Comparison of ENCODE assay signal across 7 mouse cellular contexts in the genomic region with DNA sequence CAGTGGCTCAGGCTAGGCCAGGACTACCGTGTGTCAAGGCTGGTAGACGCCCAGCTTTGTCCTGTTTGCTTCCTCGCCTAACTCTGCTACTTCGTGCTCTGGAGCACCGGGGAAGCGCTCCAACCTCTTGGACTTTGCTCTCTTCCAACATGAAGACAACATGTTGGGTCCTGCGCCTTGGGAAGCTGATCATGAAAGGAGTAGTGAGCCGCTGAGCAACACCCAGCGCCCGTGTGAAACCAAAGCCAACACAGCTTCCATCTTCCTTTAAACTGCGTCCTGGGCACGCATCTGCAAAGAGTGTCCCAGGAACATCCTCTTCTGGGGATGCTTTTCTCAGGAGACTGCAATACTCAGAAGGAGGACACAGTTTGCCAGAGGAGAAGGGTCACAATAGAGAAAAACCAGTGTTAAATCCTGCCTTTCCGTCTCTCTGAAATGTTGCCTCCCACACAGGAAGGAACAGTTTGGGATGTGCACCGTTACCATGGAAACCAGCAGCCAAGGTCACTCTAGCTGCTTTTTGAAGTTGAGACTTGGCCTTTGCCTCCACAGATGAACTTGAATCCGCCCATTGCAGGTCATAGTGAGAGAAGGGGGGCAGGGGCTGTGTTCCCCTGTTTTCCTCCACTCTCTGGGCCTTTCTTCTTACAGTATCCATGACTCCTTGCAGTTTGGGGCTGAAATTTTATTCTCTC. TPM values are rescaled to one million over a fixed set of nuclear protein-coding genes. Genes with fewer than 3 reads are reported as not detected.
DNase-seq lines count a peak whose midpoint lies in the region; ATAC-seq lines count a peak whose summit lies in the region.

No protein-coding gene starts in this region.

- DNase-seq in kidney, adult 9 months: no peak
- peak; percentile 67 for DNase-seq in adrenal gland, postnatal 10 days
- DNase-seq in embryo, embryonic 10.5 days (ENCODE audit: low spot score): peak; percentile 49
- peak; percentile 29 for DNase-seq in mesoderm, embryonic 11.5 days (ENCODE audit: low read depth, low spot score)
- no peak for DNase-seq in cerebellum, postnatal 36 days

- peaks cover 51% of the 10 kb centered on the region for H3K4me1 ChIP-seq in kidney, embryonic 15.5 days

- WGBS in kidney, embryonic 15.5 days: 84% methylated on average over 15 of the region's 15 CpGs

- no peak overlapping the region for H3K4me2 ChIP-seq in kidney, embryonic 15.5 days

- peak; percentile 41 for ATAC-seq in kidney, embryonic 15.5 days (replicated peaks; ENCODE audit: low FRiP score)
- no peak for ATAC-seq in activated CD4-positive, CD25-positive, alpha-beta regulatory T cell, adult 4 months

- H3K36me3 ChIP-seq in kidney, embryonic 15.5 days: no peaks in the 10 kb centered on the region

- H3K9ac ChIP-seq in kidney, embryonic 15.5 days: no peak overlapping the region

- peak overlapping the region; percentile 41 for H3K27ac ChIP-seq in kidney, embryonic 15.5 days

- H3K9me3 ChIP-seq in kidney, embryonic 15.5 days (replicated peaks): no peaks in the 10 kb centered on the region

- no peak overlapping the region for H3K4me3 ChIP-seq in kidney, embryonic 15.5 days (replicated peaks)

- H3K27me3 ChIP-seq in kidney, embryonic 15.5 days: no peaks in the 10 kb centered on the region

RNA-seq across cellular contexts. Expression of a gene that starts 5.3 kb away (rescaled TPM):
- polyA plus RNA-seq in kidney, embryonic 15.5 days (2015; fragmentation: Nextera tagmentation; extraction: Ambion mirVana): 7.3 and 7.7 TPM in 2 replicates
- total RNA-seq in adrenal gland, postnatal 10 days (2021): 1 to 10 TPM; 4.3 to 7.0 TPM
- not detected for polyA plus RNA-seq in activated CD4-positive, CD25-positive, alpha-beta regulatory T cell, adult 4 months (2017; shearing (Covaris generic))

Comparison
In these comparisons a context has a peak if more than half of its experiments do, and no peak if none do; other contexts are left out.
1. DNase-seq: peak in adrenal gland, postnatal 10 days (single experiment), embryo, embryonic 10.5 days (single experiment) and mesoderm, embryonic 11.5 days (single experiment); none in kidney, adult 9 months (single experiment) and cerebellum, postnatal 36 days (0 of 2).